Mouse (Mus musculus) neural tube, embryonic 13.5 days (tissue): ENCODE data around the gene Kcnj10. TPM values are rescaled to one million over a fixed set of nuclear protein-coding genes. Genes with fewer than 3 reads are reported as not detected.

Source experiments
- ATAC-seq: fragments of 200-750 bp; cut with Nextera tagmentation; 2 replicates; pipeline ENCODE4 v1.8.0; 2017; ENCODE audit warnings: low read depth, mild to moderate bottlenecking, moderate TSS enrichment, moderate library complexity
- H3K27ac ChIP-seq: fragments of 300-500 bp; sonication (generic); replicated peaks from 2 replicates; pipeline ENCODE4 v1.5.1; 2015; ENCODE audit warnings: moderate library complexity, mild to moderate bottlenecking, inconsistent platforms
- H3K27me3 ChIP-seq: fragments of 300-500 bp; sonication (generic); 2 replicates; pipeline ENCODE4 v1.6.1; 2015; ENCODE audit warnings: mild to moderate bottlenecking, inconsistent platforms
- H3K36me3 ChIP-seq: fragments of 300-500 bp; sonication (generic); 2 replicates; pipeline ENCODE4 v1.6.1; 2015; ENCODE audit warnings: mild to moderate bottlenecking, inconsistent platforms
- H3K4me1 ChIP-seq: fragments of 300-500 bp; sonication (generic); replicated peaks from 2 replicates; pipeline ENCODE4 v1.6.1; 2015; ENCODE audit warnings: inconsistent platforms
- H3K4me2 ChIP-seq: fragments of 300-500 bp; sonication (generic); 2 replicates; pipeline ENCODE4 v1.6.1; 2015; ENCODE audit warnings: inconsistent platforms, mild to moderate bottlenecking, moderate library complexity
- H3K4me3 ChIP-seq: fragments of 300-500 bp; sonication (generic); 2 replicates; pipeline ENCODE4 v1.5.1; 2015; ENCODE audit warnings: mild to moderate bottlenecking, inconsistent platforms
- H3K9ac ChIP-seq: fragments of 300-500 bp; sonication (generic); 2 replicates; pipeline ENCODE4 v1.6.1; 2015; ENCODE audit warnings: moderate library complexity, mild to moderate bottlenecking, inconsistent platforms
- H3K9me3 ChIP-seq: fragments of 300-500 bp; sonication (generic); 2 replicates; pipeline ENCODE4 v1.6.1; 2016; ENCODE audit warnings: inconsistent platforms
- WGBS: fragments of 180-500 bp; shearing (Covaris S2); methylation state at CpG from one replicate; pipeline ENCODE4 v1.1.7; 2015; 5-methylcytosine and 5-hydroxymethylcytosine counted together
- polyA plus RNA-seq: library from polyadenylated mRNA; unstranded; fragments of >200 nt; fragmentation: Nextera tagmentation; extraction: Ambion mirVana; gene quantifications from 2 replicates; pipeline ENCODE4 v1.2.1, GENCODE M21; 2015

Kcnj10 gene
- polyA plus RNA-seq, 1 experiment from 2014 or later = 1.9 TPM

- H3K27me3 ChIP-seq = peaks cover 17% of the 10 kb centered on the region
- peak overlapping the region; percentile 66 for H3K4me2 ChIP-seq
- H3K36me3 ChIP-seq = no peaks in the 10 kb centered on the region
- H3K4me3 ChIP-seq = peak overlapping the region; percentile 48; the same call in 1 of the 2 replicates
- peak; percentile 59 for ATAC-seq
- H3K9ac ChIP-seq = peak overlapping the region; percentile 51; the same call in 1 of the 2 replicates
- peak overlapping the region; percentile 64 for H3K27ac ChIP-seq
- H3K9me3 ChIP-seq = no peaks in the 10 kb centered on the region
- 81% methylated on average over 2 of the region's 3 CpGs for WGBS
- H3K4me1 ChIP-seq = peaks cover 38% of the 10 kb centered on the region
These were observed 1.7 kb downstream of the Kcnj10 start for GRCm38 (mm10) chr1:172342729-172343128.

- H3K9ac ChIP-seq = no peak overlapping the region
- H3K4me3 ChIP-seq = no peak overlapping the region
- peaks cover 36% of the 10 kb centered on the region for H3K4me1 ChIP-seq
- ATAC-seq = no peak
- H3K36me3 ChIP-seq = no peaks in the 10 kb centered on the region
- no peaks in the 10 kb centered on the region for H3K9me3 ChIP-seq
- H3K27ac ChIP-seq = peak overlapping the region; percentile 42; the same call in 1 of the 2 replicates
- H3K4me2 ChIP-seq = peak overlapping the region; percentile 66
- peaks cover 17% of the 10 kb centered on the region for H3K27me3 ChIP-seq
- 49% methylated on average over 3 of the region's 3 CpGs for WGBS
These were observed 2.9 kb downstream of the Kcnj10 start for GRCm38 (mm10) chr1:172343914-172344313.

- ATAC-seq = no peak
- Histone ChIP-seq H3K4me2 (no peak overlapping the region), H3K4me3 (no peak overlapping the region), H3K9ac (no peak overlapping the region), H3K36me3 (no peaks in the 10 kb centered on the region), H3K27me3 (peaks cover 17% of the 10 kb centered on the region), H3K9me3 (no peaks in the 10 kb centered on the region), H3K4me1 (peaks cover 45% of the 10 kb centered on the region), H3K27ac (no peak overlapping the region)
- 87% methylated on average over 7 of the region's 7 CpGs for WGBS
These were observed 3.8 kb downstream of the Kcnj10 start for GRCm38 (mm10) chr1:172344820-172345219.

- H3K9ac ChIP-seq = no peak overlapping the region
- peaks cover 48% of the 10 kb centered on the region for H3K4me1 ChIP-seq
- 86% methylated on average over 10 of the region's 10 CpGs for WGBS
- H3K36me3 ChIP-seq = no peaks in the 10 kb centered on the region
- peaks cover 6% of the 10 kb centered on the region; the same call in 1 of the 2 replicates for H3K27me3 ChIP-seq
- H3K4me2 ChIP-seq = no peak overlapping the region
- no peak overlapping the region for H3K27ac ChIP-seq
- no peak overlapping the region for H3K4me3 ChIP-seq
- ATAC-seq = no peak
- no peaks in the 10 kb centered on the region for H3K9me3 ChIP-seq
These were observed 5.7 kb downstream of the Kcnj10 start for GRCm38 (mm10) chr1:172346707-172347106.

GRCm38 (mm10) chr1:172347382-172347781 lies 6.4 kb downstream of the Kcnj10 start:
- Histone ChIP-seq H3K9ac (no peak overlapping the region), H3K4me1 (peaks cover 50% of the 10 kb centered on the region), H3K9me3 (no peaks in the 10 kb centered on the region), H3K36me3 (no peaks in the 10 kb centered on the region), H3K27ac (no peak overlapping the region), H3K27me3 (no peaks in the 10 kb centered on the region), H3K4me2 (no peak overlapping the region), H3K4me3 (no peak overlapping the region)
- ATAC-seq = no peak
- 85% methylated on average over 12 of the region's 12 CpGs for WGBS

- Histone ChIP-seq H3K4me1 (peaks cover 47% of the 10 kb centered on the region), H3K27ac (peak overlapping the region; percentile 89), H3K9ac (peak overlapping the region; percentile 49; the same call in 1 of the 2 replicates), H3K27me3 (no peaks in the 10 kb centered on the region), H3K4me2 (0 out of 2 replicates have a peak overlapping the region, but pooled peaks have one; percentile 35), H3K9me3 (no peaks in the 10 kb centered on the region), H3K36me3 (no peaks in the 10 kb centered on the region), H3K4me3 (no peak overlapping the region)
- peak; percentile 21; the same call in 1 of the 2 replicates for ATAC-seq
- WGBS = 31% methylated on average over 5 of the region's 5 CpGs
These were observed 8.5 kb downstream of the Kcnj10 start for GRCm38 (mm10) chr1:172349504-172349903.

GRCm38 (mm10) chr1:172349916-172350812 lies 9.2 kb downstream of the Kcnj10 start:
- Histone ChIP-seq H3K9me3 (no peaks in the 10 kb centered on the region), H3K9ac (peak overlapping the region; percentile 49; the same call in 1 of the 2 replicates), H3K36me3 (no peaks in the 10 kb centered on the region), H3K4me3 (no peak overlapping the region), H3K4me1 (peaks cover 53% of the 10 kb centered on the region), H3K27me3 (no peaks in the 10 kb centered on the region), H3K4me2 (peak overlapping the region; percentile 35), H3K27ac (peak overlapping the region; percentile 89)
- peak; percentile 96 for ATAC-seq
- 3% methylated on average over 19 of the region's 19 CpGs for WGBS

- no peak overlapping the region for H3K27ac ChIP-seq
- H3K4me2 ChIP-seq = no peak overlapping the region
- peaks cover 66% of the 10 kb centered on the region for H3K4me1 ChIP-seq
- H3K9ac ChIP-seq = no peak overlapping the region
- H3K9me3 ChIP-seq = no peaks in the 10 kb centered on the region
- H3K36me3 ChIP-seq = no peaks in the 10 kb centered on the region
- ATAC-seq = no peak
- no peak overlapping the region for H3K4me3 ChIP-seq
- H3K27me3 ChIP-seq = no peaks in the 10 kb centered on the region
- 70% methylated on average over 6 of the region's 6 CpGs for WGBS
These were observed 11.0 kb downstream of the Kcnj10 start for GRCm38 (mm10) chr1:172352001-172352400.

- Histone ChIP-seq H3K27ac (no peak overlapping the region), H3K4me3 (no peak overlapping the region), H3K4me1 (peaks cover 66% of the 10 kb centered on the region), H3K4me2 (no peak overlapping the region), H3K9ac (no peak overlapping the region), H3K36me3 (no peaks in the 10 kb centered on the region), H3K27me3 (no peaks in the 10 kb centered on the region), H3K9me3 (no peaks in the 10 kb centered on the region)
- ATAC-seq = no peak
- 92% methylated on average over 3 of the region's 3 CpGs for WGBS
These were observed 11.4 kb downstream of the Kcnj10 start for GRCm38 (mm10) chr1:172352453-172352852.

- H3K4me3 ChIP-seq = no peak overlapping the region
- peaks cover 67% of the 10 kb centered on the region for H3K4me1 ChIP-seq
- peak overlapping the region; percentile 50 for H3K9ac ChIP-seq
- no peaks in the 10 kb centered on the region for H3K9me3 ChIP-seq
- 0 out of 2 replicates have a peak overlapping the region, but pooled peaks have one; percentile 23 for H3K27ac ChIP-seq
- no peaks in the 10 kb centered on the region for H3K36me3 ChIP-seq
- ATAC-seq = no peak
- H3K4me2 ChIP-seq = no peak overlapping the region
- WGBS = 41% methylated on average over 3 of the region's 3 CpGs
- no peaks in the 10 kb centered on the region for H3K27me3 ChIP-seq
These were observed 14.3 kb downstream of the Kcnj10 start for GRCm38 (mm10) chr1:172355336-172355735.

GRCm38 (mm10) chr1:172357550-172357949 lies 16.5 kb downstream of the Kcnj10 start:
- Histone ChIP-seq H3K4me3 (no peak overlapping the region), H3K4me2 (no peak overlapping the region), H3K27me3 (no peaks in the 10 kb centered on the region), H3K27ac (no peak overlapping the region), H3K9ac (no peak overlapping the region), H3K9me3 (no peaks in the 10 kb centered on the region), H3K36me3 (no peaks in the 10 kb centered on the region), H3K4me1 (peaks cover 48% of the 10 kb centered on the region)
- peak; percentile 42 for ATAC-seq
- WGBS = 7% methylated on average over 1 of the region's 1 CpGs

- Histone ChIP-seq H3K9ac (no peak overlapping the region), H3K4me3 (no peak overlapping the region), H3K9me3 (no peaks in the 10 kb centered on the region), H3K27ac (no peak overlapping the region), H3K36me3 (no peaks in the 10 kb centered on the region), H3K4me2 (no peak overlapping the region), H3K27me3 (no peaks in the 10 kb centered on the region), H3K4me1 (peaks cover 48% of the 10 kb centered on the region)
- ATAC-seq = no peak; the same call in 1 of the 2 replicates
- 66% methylated on average over 10 of the region's 10 CpGs for WGBS
These were observed 17.3 kb downstream of the Kcnj10 start for GRCm38 (mm10) chr1:172358341-172358740.
